Mouse (Mus musculus): Measurements from ENCODE around the gene Ptbp3. TPM values are rescaled to one million over a fixed set of nuclear protein-coding genes. Genes with fewer than 3 reads are reported as not detected.

Gene Ptbp3
- polyA plus RNA-seq, 1 experiment from 2014 or later, result 64.9 TPM

- Histone ChIP-seq H3K4me3 (replicated peaks) (no peak overlapping the region), H3K9ac (no peak overlapping the region), H3K27me3 (no peaks in the 10 kb centered on the region), H3K4me1 (0 out of 2 replicates have a peak, but pooled peaks cover 3% of the 10 kb centered on the region), H3K36me3 (no peaks in the 10 kb centered on the region), H3K4me2 (no peak overlapping the region), H3K27ac (no peak overlapping the region), H3K9me3 (replicated peaks) (no peaks in the 10 kb centered on the region)
- no peak for ATAC-seq (replicated peaks; ENCODE audit: low FRiP score)
- 77% methylated on average over 6 of the region's 6 CpGs for WGBS
Measured at GRCm38 (mm10) chr4:59462494-59462893, 86.7 kb downstream of the Ptbp3 start.

- Histone ChIP-seq H3K4me3 (replicated peaks) (no peak overlapping the region), H3K27ac (no peak overlapping the region), H3K27me3 (no peaks in the 10 kb centered on the region), H3K4me2 (no peak overlapping the region), H3K9me3 (replicated peaks) (no peaks in the 10 kb centered on the region), H3K36me3 (no peaks in the 10 kb centered on the region), H3K9ac (no peak overlapping the region), H3K4me1 (0 out of 2 replicates have a peak, but pooled peaks cover 3% of the 10 kb centered on the region)
- no peak for ATAC-seq (replicated peaks; ENCODE audit: low FRiP score)
- WGBS, result 75% methylated on average over 11 of the region's 11 CpGs
Measured at GRCm38 (mm10) chr4:59461116-59461727, 87.9 kb downstream of the Ptbp3 start.

GRCm38 (mm10) chr4:59459216-59459955, 89.8 kb downstream of the Ptbp3 start:
- no peak for ATAC-seq (replicated peaks; ENCODE audit: low FRiP score)
- H3K4me1 ChIP-seq, result peaks cover 6% of the 10 kb centered on the region; the same call in 1 of the 2 replicates
- H3K36me3 ChIP-seq, result no peaks in the 10 kb centered on the region
- no peak overlapping the region for H3K4me2 ChIP-seq
- WGBS, result 76% methylated on average over 13 of the region's 13 CpGs
- no peaks in the 10 kb centered on the region for H3K9me3 ChIP-seq (replicated peaks)
- no peak overlapping the region for H3K9ac ChIP-seq
- no peak overlapping the region for H3K27ac ChIP-seq
- H3K27me3 ChIP-seq, result no peaks in the 10 kb centered on the region
- H3K4me3 ChIP-seq (replicated peaks), result no peak overlapping the region

- 44% methylated on average over 9 of the region's 9 CpGs for WGBS
- no peak for ATAC-seq (replicated peaks; ENCODE audit: low FRiP score)
- Histone ChIP-seq H3K4me3 (replicated peaks) (no peak overlapping the region), H3K4me1 (peaks cover 8% of the 10 kb centered on the region), H3K27ac (no peak overlapping the region), H3K27me3 (no peaks in the 10 kb centered on the region), H3K9me3 (replicated peaks) (no peaks in the 10 kb centered on the region), H3K9ac (no peak overlapping the region), H3K36me3 (no peaks in the 10 kb centered on the region), H3K4me2 (no peak overlapping the region)
Measured at GRCm38 (mm10) chr4:59457941-59458340, 91.2 kb downstream of the Ptbp3 start.

- Histone ChIP-seq H3K27ac (no peak overlapping the region), H3K4me3 (replicated peaks) (no peak overlapping the region), H3K4me1 (peaks cover 15% of the 10 kb centered on the region), H3K9ac (no peak overlapping the region), H3K36me3 (no peaks in the 10 kb centered on the region), H3K9me3 (replicated peaks) (no peaks in the 10 kb centered on the region), H3K27me3 (no peaks in the 10 kb centered on the region), H3K4me2 (no peak overlapping the region)
- ATAC-seq (replicated peaks; ENCODE audit: low FRiP score), result no peak
- WGBS, result 87% methylated on average over 5 of the region's 5 CpGs
Measured at GRCm38 (mm10) chr4:59457091-59457490, 92.1 kb downstream of the Ptbp3 start.

GRCm38 (mm10) chr4:59455465-59455864, 93.7 kb downstream of the Ptbp3 start:
- 65% methylated on average over 2 of the region's 2 CpGs for WGBS
- ATAC-seq (replicated peaks; ENCODE audit: low FRiP score), result no peak
- H3K27me3 ChIP-seq, result no peaks in the 10 kb centered on the region

GRCm38 (mm10) chr4:59454046-59454445, 95.1 kb downstream of the Ptbp3 start:
- ATAC-seq (replicated peaks; ENCODE audit: low FRiP score), result no peak
- Histone ChIP-seq H3K27me3 (no peaks in the 10 kb centered on the region), H3K27ac (no peak overlapping the region), H3K4me3 (replicated peaks) (no peak overlapping the region), H3K9ac (no peak overlapping the region), H3K9me3 (replicated peaks) (no peaks in the 10 kb centered on the region), H3K4me2 (no peak overlapping the region), H3K36me3 (no peaks in the 10 kb centered on the region), H3K4me1 (peaks cover 18% of the 10 kb centered on the region)
- WGBS, result 63% methylated on average over 3 of the region's 3 CpGs

More at GRCm38 (mm10) chr4:59455465-59455864, 93.7 kb downstream of the Ptbp3 start:
- H3K36me3 ChIP-seq, result no peaks in the 10 kb centered on the region
- H3K4me3 ChIP-seq (replicated peaks), result no peak overlapping the region
- no peaks in the 10 kb centered on the region for H3K9me3 ChIP-seq (replicated peaks)
- peaks cover 18% of the 10 kb centered on the region for H3K4me1 ChIP-seq
- H3K27ac ChIP-seq, result no peak overlapping the region
- no peak overlapping the region for H3K4me2 ChIP-seq
- H3K9ac ChIP-seq, result no peak overlapping the region

GRCm38 (mm10) chr4:59452503-59452933, 96.6 kb downstream of the Ptbp3 start:
- Histone ChIP-seq H3K4me1 (peaks cover 23% of the 10 kb centered on the region), H3K4me3 (replicated peaks) (no peak overlapping the region), H3K9me3 (replicated peaks) (no peaks in the 10 kb centered on the region), H3K27ac (peak overlapping the region; percentile 69), H3K4me2 (no peak overlapping the region), H3K36me3 (no peaks in the 10 kb centered on the region), H3K27me3 (no peaks in the 10 kb centered on the region), H3K9ac (no peak overlapping the region)
- WGBS, result 29% methylated on average over 8 of the region's 8 CpGs
- peak; percentile 68 for ATAC-seq (replicated peaks; ENCODE audit: low FRiP score)

GRCm38 (mm10) chr4:59450906-59451305, 98.3 kb downstream of the Ptbp3 start:
- H3K27ac ChIP-seq, result peak overlapping the region; percentile 29
- no peak overlapping the region for H3K9ac ChIP-seq
- no peak overlapping the region for H3K4me2 ChIP-seq
- H3K4me1 ChIP-seq, result peaks cover 24% of the 10 kb centered on the region
- H3K9me3 ChIP-seq (replicated peaks), result 0 out of 2 replicates have a peak, but pooled peaks cover 6% of the 10 kb centered on the region
- no peak overlapping the region for H3K4me3 ChIP-seq (replicated peaks)
- H3K36me3 ChIP-seq, result no peaks in the 10 kb centered on the region
- no peak for ATAC-seq (replicated peaks; ENCODE audit: low FRiP score)
- WGBS, result 90% methylated on average over 3 of the region's 3 CpGs
- H3K27me3 ChIP-seq, result no peaks in the 10 kb centered on the region

- H3K4me3 ChIP-seq (replicated peaks), result no peak overlapping the region
- WGBS, result 80% methylated on average over 6 of the region's 6 CpGs
- peaks cover 27% of the 10 kb centered on the region for H3K4me1 ChIP-seq
- peak overlapping the region; percentile 29; the same call in 1 of the 2 replicates for H3K27ac ChIP-seq
- H3K36me3 ChIP-seq, result no peaks in the 10 kb centered on the region
- ATAC-seq (replicated peaks; ENCODE audit: low FRiP score), result no peak
- H3K9me3 ChIP-seq (replicated peaks), result 0 out of 2 replicates have a peak, but pooled peaks cover 6% of the 10 kb centered on the region
- H3K27me3 ChIP-seq, result no peaks in the 10 kb centered on the region
- H3K9ac ChIP-seq, result no peak overlapping the region
- no peak overlapping the region for H3K4me2 ChIP-seq
Measured at GRCm38 (mm10) chr4:59450234-59450854, 98.8 kb downstream of the Ptbp3 start.

GRCm38 (mm10) chr4:59447296-59447695, 101.9 kb downstream of the Ptbp3 start:
- WGBS, result 68% methylated on average over 1 of the region's 1 CpGs
- Histone ChIP-seq H3K36me3 (no peaks in the 10 kb centered on the region), H3K27me3 (no peaks in the 10 kb centered on the region), H3K4me1 (peaks cover 20% of the 10 kb centered on the region), H3K27ac (no peak overlapping the region; the same call in 1 of the 2 replicates), H3K9me3 (replicated peaks) (0 out of 2 replicates have a peak, but pooled peaks cover 6% of the 10 kb centered on the region), H3K4me3 (replicated peaks) (no peak overlapping the region), H3K9ac (no peak overlapping the region), H3K4me2 (no peak overlapping the region)
- no peak; the same call in 1 of the 2 replicates for ATAC-seq (replicated peaks; ENCODE audit: low FRiP score)

GRCm38 (mm10) chr4:59445516-59445915, 103.6 kb downstream of the Ptbp3 start:
- Histone ChIP-seq H3K27me3 (no peaks in the 10 kb centered on the region), H3K4me2 (no peak overlapping the region), H3K4me3 (replicated peaks) (no peak overlapping the region), H3K27ac (no peak overlapping the region), H3K9me3 (replicated peaks) (0 out of 2 replicates have a peak, but pooled peaks cover 6% of the 10 kb centered on the region), H3K4me1 (peaks cover 16% of the 10 kb centered on the region), H3K36me3 (no peaks in the 10 kb centered on the region), H3K9ac (no peak overlapping the region)
- ATAC-seq (replicated peaks; ENCODE audit: low FRiP score), result no peak
- 57% methylated on average over 6 of the region's 6 CpGs for WGBS
